Mouse (Mus musculus): ENCODE measurements around the gene Pfn1. TPM values are rescaled to one million over a fixed set of nuclear protein-coding genes. Genes with fewer than 3 reads are reported as not detected.

The Pfn1 gene
- polyA plus RNA-seq, 1 experiment from 2014 or later, result 977 TPM

DNA sequence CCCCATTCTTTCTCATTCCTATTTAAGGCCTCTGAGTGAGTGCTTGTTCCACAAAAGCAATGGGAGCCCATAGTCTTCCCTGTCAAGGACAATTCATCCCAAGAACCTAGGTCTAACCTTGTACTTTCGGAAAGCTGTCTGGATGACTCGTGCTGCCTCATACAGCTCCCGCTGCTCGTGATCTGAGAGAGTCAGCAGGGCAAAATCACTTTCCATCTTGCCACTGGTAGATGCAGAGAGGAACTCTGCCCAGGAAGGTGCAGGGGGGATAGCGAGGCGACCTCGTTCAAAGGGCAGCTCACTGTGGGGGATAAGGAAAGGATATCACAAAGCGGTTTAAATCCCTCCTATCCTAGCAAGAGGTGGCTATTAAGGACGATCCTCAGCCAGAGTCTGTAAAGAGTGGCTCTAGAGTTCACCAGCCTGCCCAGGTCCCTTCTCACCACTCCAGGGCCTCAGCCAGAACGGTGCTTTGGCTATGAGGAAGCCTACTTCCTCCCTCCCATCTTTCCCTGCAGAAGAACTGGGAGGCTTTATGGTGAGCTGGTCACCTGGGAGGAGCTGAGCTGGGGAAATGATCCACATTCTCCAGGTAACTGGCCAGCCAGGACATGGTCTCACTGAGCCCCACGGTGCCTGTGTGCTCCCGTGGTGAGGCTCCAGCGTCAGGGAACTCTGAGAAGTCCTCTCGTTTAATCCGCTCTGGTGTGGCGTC is 17.0 kb upstream of the Pfn1 start:
- no peak overlapping the region for H3K4me3 ChIP-seq
- peak overlapping the region; percentile 81 for H3K4me2 ChIP-seq
- H3K9me3 ChIP-seq (replicated peaks), result no peaks in the 10 kb centered on the region
- H3K4me1 ChIP-seq, result peaks cover 31% of the 10 kb centered on the region
- no peak for ATAC-seq
- H3K27me3 ChIP-seq, result no peaks in the 10 kb centered on the region
- no peak overlapping the region for H3K27ac ChIP-seq
- WGBS, result 76% methylated on average over 16 of the region's 16 CpGs
- H3K9ac ChIP-seq, result peak overlapping the region; percentile 87; the same call in 1 of the 2 replicates
- H3K36me3 ChIP-seq (ENCODE audit: poor library complexity, severe bottlenecking), result peaks cover 47% of the 10 kb centered on the region

DNA sequence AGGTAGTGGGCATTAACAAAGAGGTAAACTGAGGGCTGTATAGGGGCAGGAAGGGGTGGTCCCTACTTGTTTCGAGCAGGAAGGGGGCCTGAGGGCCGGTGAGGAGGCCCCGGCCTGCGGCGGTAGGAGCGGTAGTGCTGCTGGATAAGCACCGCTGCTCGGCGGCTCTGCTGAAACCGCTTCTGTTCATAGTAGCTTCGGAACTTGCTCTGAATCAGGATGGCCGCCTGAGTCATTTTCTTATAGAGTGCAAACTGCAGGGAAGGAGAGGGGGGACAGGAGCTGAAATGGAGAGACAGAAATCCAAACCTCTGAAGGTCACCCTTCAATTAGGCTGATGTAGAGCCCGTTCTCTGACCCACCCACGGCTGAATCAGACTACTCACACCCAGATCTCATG is 16.0 kb upstream of the Pfn1 start:
- peak overlapping the region; percentile 63 for H3K4me3 ChIP-seq
- no peak for ATAC-seq
- H3K4me1 ChIP-seq, result peaks cover 31% of the 10 kb centered on the region
- H3K27me3 ChIP-seq, result no peaks in the 10 kb centered on the region
- peak overlapping the region; percentile 97 for H3K27ac ChIP-seq
- peak overlapping the region; percentile 87 for H3K9ac ChIP-seq
- 28% methylated on average over 14 of the region's 14 CpGs for WGBS
- peak overlapping the region; percentile 81 for H3K4me2 ChIP-seq
- H3K9me3 ChIP-seq (replicated peaks), result no peaks in the 10 kb centered on the region
- peaks cover 43% of the 10 kb centered on the region for H3K36me3 ChIP-seq (ENCODE audit: poor library complexity, severe bottlenecking)

DNA sequence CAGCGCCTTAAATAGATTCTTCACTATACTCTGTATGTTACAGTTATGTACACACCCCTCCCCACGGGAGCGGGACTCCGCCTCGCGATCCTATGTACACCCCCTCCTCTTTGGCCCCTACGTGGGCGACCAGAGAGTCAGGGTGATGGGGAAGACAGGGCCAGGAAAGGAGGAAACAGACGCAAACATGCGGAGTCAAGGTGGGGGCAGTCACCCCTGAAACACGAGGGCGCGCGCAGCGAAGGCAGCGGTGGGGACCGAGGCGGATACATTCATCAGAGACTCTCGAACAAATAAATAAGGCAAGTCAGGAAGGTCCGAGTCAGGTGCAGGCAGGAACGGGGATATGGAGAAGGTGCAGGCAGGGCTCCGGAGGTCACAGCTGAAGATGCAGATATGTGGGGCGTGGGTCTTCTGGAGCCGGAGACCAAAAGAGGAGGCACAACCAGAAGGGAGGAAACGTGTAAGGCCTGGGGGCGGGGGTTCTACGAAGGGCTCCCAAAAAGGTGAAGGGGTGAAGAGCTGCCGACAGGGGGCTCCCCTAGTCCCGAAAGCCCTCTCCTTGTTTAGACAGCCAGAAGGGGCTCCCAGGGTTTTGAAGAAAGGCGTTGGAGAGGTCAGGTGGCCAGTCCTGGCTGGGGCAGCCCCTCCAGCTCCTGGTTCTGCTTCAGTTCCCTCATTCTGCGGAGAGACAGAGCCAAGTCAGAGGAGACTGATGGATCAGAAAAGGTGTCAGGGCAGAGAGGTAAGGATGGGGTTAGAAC is 15.3 kb upstream of the Pfn1 start:
- Histone ChIP-seq H3K9ac (peak overlapping the region; percentile 87), H3K27ac (peak overlapping the region; percentile 97)
- ATAC-seq, result peak; percentile 44

DNA sequence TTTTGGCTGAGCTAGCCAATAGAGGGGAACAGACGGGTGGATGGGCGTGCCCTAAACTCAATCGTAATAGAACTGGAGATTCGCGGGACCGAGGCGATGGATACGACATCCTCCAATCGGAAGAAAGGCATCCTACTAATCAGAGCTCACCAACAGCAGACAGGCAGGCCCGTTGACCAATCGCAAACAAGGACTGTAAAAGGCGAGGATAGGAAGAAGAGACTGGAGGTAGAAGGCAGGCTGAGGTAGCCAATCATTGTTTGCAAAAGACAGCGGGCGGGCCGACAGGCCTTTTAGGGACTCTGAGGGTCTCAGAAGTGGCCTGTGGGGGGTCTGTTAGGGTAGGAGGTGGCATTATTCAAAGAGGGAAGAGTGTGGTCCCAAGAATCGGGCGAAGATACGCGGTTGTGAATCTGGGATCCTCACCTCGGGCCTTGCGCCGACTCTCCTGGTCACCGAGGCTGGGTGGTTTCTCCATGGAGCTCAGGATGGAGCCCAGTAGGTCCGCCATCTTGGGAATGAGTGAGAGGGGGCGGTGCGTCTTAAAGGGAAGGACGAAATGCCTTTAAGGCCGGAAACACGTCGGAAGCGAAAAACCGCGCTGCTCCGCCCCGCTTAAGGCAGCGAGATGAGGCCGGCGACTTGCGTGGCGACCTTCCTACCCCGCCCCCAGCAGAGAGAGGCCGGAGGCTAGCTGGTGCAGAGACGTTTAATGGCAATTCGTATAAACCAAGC is 14.5 kb upstream of the Pfn1 start, which contains the start of gene Spag7:
Spag7 (minus strand) TSS at position 646 of the 735 bp plus-strand sequence.
- Histone ChIP-seq H3K36me3 (ENCODE audit: poor library complexity, severe bottlenecking) (peaks cover 45% of the 10 kb centered on the region), H3K9ac (peak within 1 kb of the TSS; percentile 87), H3K27me3 (no peaks in the 10 kb centered on the region), H3K27ac (peak within 1 kb of the TSS; percentile 97), H3K4me3 (peak within 1 kb of the TSS; percentile 63), H3K4me2 (peak within 1 kb of the TSS; percentile 81), H3K4me1 (peaks cover 31% of the 10 kb centered on the region), H3K9me3 (replicated peaks) (no peaks in the 10 kb centered on the region)
- peak; percentile 97 for ATAC-seq
- under 1% methylated on average over 44 of the region's 44 CpGs for WGBS

More for the DNA sequence above, 15.3 kb upstream of the Pfn1 start:
- H3K4me2 ChIP-seq, result peak overlapping the region; percentile 81
- under 1% methylated on average over 30 of the region's 31 CpGs for WGBS
- H3K4me3 ChIP-seq, result peak overlapping the region; percentile 63
- H3K9me3 ChIP-seq (replicated peaks), result no peaks in the 10 kb centered on the region
- peaks cover 31% of the 10 kb centered on the region for H3K4me1 ChIP-seq
- H3K36me3 ChIP-seq (ENCODE audit: poor library complexity, severe bottlenecking), result peaks cover 45% of the 10 kb centered on the region
- H3K27me3 ChIP-seq, result no peaks in the 10 kb centered on the region

DNA sequence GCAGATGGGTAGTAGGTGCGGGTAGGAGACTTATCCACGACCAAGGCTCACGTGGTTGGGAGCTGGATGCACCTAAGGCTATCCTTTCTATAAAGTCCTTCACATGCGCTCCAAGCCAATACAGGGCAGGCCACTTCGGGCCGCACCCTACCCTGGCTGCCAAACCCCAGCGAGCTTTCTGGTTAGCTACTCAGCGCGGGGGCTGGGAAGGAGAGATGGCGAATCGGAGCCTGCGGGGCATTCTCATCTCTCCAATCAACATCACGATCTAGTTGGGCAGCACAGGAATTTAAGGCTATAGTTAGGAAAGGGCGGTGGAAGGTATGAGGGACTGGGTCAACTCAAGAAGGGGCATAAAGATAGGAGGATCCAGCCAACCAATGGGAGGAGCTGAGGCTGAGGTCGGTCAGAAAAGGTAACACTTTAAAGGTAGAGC is 13.9 kb upstream of the Pfn1 start:
- ATAC-seq, result no peak
- Histone ChIP-seq H3K4me1 (peaks cover 31% of the 10 kb centered on the region), H3K27me3 (no peaks in the 10 kb centered on the region), H3K9me3 (replicated peaks) (no peaks in the 10 kb centered on the region), H3K36me3 (ENCODE audit: poor library complexity, severe bottlenecking) (peaks cover 46% of the 10 kb centered on the region), H3K4me2 (peak overlapping the region; percentile 81), H3K4me3 (peak overlapping the region; percentile 63), H3K9ac (peak overlapping the region; percentile 71), H3K27ac (peak overlapping the region; percentile 81)
- WGBS, result 1% methylated on average over 15 of the region's 15 CpGs

DNA sequence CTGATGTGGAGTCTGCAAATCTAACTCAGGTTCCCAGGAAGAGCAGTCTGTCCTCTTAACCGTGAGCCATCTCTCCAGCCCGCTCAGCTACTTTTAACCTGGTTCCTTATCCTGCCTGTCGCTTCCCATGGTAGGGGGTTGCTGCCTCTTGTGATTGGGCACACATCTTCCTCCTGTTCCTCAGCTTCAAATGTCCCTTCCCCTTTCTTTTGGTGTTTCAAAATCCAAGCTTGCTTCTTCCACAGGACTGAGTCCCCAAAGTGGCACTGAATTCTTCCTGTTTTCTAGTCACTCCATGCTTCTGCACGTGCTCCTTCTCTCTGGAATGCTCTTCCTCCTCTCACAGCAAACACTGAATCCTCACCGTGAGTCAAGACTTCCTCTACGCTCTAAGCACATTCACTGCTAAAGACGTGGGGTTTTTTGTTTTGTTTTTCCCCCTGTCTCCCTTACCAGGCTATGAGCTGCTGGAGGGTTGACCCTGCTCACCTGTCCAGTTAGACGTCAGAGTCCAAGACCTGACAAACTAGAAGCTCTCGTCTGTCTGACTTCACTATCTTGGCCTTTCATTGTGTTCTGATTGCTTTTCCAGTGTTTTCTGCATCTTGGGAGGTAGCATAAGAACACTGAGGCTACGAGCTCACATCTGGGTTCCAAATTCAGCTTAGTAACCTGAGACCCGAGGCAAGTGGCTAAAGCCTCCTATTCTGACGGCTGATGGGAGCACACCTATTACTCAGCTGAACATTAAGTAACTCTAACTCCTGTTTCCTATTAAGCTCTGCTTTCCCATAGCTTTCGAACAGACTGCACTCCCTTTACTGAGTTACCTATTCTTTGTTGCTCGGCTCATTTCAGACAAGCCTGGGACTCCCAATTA is 13.1 kb upstream of the Pfn1 start:
- Histone ChIP-seq H3K9ac (peak overlapping the region; percentile 71), H3K36me3 (ENCODE audit: poor library complexity, severe bottlenecking) (peaks cover 54% of the 10 kb centered on the region), H3K27me3 (no peaks in the 10 kb centered on the region), H3K4me1 (peaks cover 31% of the 10 kb centered on the region), H3K27ac (peak overlapping the region; percentile 81; the same call in 1 of the 2 replicates), H3K4me3 (peak overlapping the region; percentile 63), H3K4me2 (peak overlapping the region; percentile 81), H3K9me3 (replicated peaks) (no peaks in the 10 kb centered on the region)
- ATAC-seq, result no peak
- WGBS, result 75% methylated on average over 14 of the region's 14 CpGs

GRCm38 (mm10) chr11:70666687-70667086 is 12.2 kb upstream of the Pfn1 start:
- H3K27me3 ChIP-seq, result no peaks in the 10 kb centered on the region
- no peak for ATAC-seq
- peaks cover 31% of the 10 kb centered on the region for H3K4me1 ChIP-seq
- WGBS, result 93% methylated on average over 8 of the region's 8 CpGs
- H3K9ac ChIP-seq, result no peak overlapping the region; the same call in 1 of the 2 replicates
- no peaks in the 10 kb centered on the region for H3K9me3 ChIP-seq (replicated peaks)
- H3K36me3 ChIP-seq (ENCODE audit: poor library complexity, severe bottlenecking), result peaks cover 56% of the 10 kb centered on the region
- no peak overlapping the region for H3K4me2 ChIP-seq
- H3K27ac ChIP-seq, result no peak overlapping the region
- no peak overlapping the region for H3K4me3 ChIP-seq

GRCm38 (mm10) chr11:70664741-70665140 is 10.3 kb upstream of the Pfn1 start:
- Histone ChIP-seq H3K4me2 (no peak overlapping the region), H3K27me3 (no peaks in the 10 kb centered on the region), H3K9ac (no peak overlapping the region), H3K36me3 (ENCODE audit: poor library complexity, severe bottlenecking) (peaks cover 63% of the 10 kb centered on the region), H3K4me1 (peaks cover 18% of the 10 kb centered on the region), H3K9me3 (replicated peaks) (no peaks in the 10 kb centered on the region), H3K27ac (no peak overlapping the region), H3K4me3 (no peak overlapping the region)
- 99% methylated on average over 9 of the region's 9 CpGs for WGBS
- no peak for ATAC-seq

- Histone ChIP-seq H3K36me3 (ENCODE audit: poor library complexity, severe bottlenecking) (peaks cover 66% of the 10 kb centered on the region), H3K9me3 (replicated peaks) (no peaks in the 10 kb centered on the region), H3K4me1 (peaks cover 18% of the 10 kb centered on the region), H3K9ac (no peak overlapping the region), H3K4me3 (no peak overlapping the region), H3K27ac (no peak overlapping the region), H3K4me2 (no peak overlapping the region), H3K27me3 (no peaks in the 10 kb centered on the region)
- 94% methylated on average over 6 of the region's 6 CpGs for WGBS
- ATAC-seq, result no peak
Observed at GRCm38 (mm10) chr11:70663957-70664356, 9.5 kb upstream of the Pfn1 start.

GRCm38 (mm10) chr11:70663101-70663500 is 8.7 kb upstream of the Pfn1 start:
- peaks cover 15% of the 10 kb centered on the region for H3K4me1 ChIP-seq
- WGBS, result 87% methylated on average over 8 of the region's 8 CpGs
- peaks cover 66% of the 10 kb centered on the region for H3K36me3 ChIP-seq (ENCODE audit: poor library complexity, severe bottlenecking)
- no peak overlapping the region for H3K27ac ChIP-seq
- no peaks in the 10 kb centered on the region for H3K27me3 ChIP-seq
- no peak overlapping the region for H3K4me2 ChIP-seq
- no peak for ATAC-seq
- H3K9ac ChIP-seq, result no peak overlapping the region
- H3K9me3 ChIP-seq (replicated peaks), result no peaks in the 10 kb centered on the region
- no peak overlapping the region for H3K4me3 ChIP-seq

DNA sequence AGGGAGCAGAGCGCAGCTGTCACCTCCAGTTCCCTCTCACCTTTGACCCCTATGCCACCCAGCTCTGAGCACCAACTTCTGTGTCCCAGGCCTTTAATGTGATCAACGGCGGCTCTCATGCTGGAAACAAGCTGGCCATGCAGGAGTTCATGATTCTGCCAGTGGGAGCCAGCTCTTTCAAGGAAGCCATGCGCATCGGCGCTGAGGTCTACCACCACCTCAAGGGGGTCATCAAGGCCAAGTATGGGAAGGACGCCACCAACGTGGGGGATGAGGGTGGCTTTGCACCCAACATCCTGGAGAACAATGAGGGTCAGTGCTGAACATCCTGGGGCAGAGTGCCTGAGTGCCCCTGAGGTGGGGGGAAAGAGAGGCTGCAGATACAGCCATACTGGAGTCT is 6.1 kb upstream of the Pfn1 start:
- no peak for ATAC-seq
- H3K27ac ChIP-seq, result no peak overlapping the region
- H3K9me3 ChIP-seq (replicated peaks), result no peaks in the 10 kb centered on the region
- H3K9ac ChIP-seq, result no peak overlapping the region
- peaks cover 55% of the 10 kb centered on the region for H3K36me3 ChIP-seq (ENCODE audit: poor library complexity, severe bottlenecking)
- no peak overlapping the region for H3K4me3 ChIP-seq
- peaks cover 17% of the 10 kb centered on the region for H3K4me1 ChIP-seq
- H3K27me3 ChIP-seq, result no peaks in the 10 kb centered on the region
- no peak overlapping the region for H3K4me2 ChIP-seq
- 90% methylated on average over 8 of the region's 8 CpGs for WGBS
